Mouse (Mus musculus): ENCODE data around the gene Herc2.

The Herc2 gene

GRCm38 (mm10) chr7:56201483-56202218, 151.7 kb downstream of the Herc2 start:
- no peak for DNase-seq (ENCODE audit: low spot score)

DNA sequence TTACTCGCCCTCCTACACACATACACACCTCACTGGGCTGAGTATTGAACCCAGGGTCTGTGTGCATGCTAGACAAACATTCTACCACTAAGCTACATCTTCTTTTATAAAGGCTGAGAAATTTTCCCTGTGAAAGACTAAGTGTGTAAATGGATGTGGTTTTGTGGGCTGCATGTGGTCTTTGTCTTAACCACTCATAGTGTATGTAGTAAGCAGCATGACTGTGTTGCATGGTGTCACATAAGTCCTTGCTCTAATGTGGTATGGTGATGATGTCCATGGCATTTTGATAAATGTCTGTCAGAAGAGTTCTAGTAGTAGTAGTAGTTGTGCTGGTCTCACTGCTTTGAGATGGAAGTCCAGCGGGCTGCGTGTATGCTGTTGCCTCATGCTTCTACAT, 152.8 kb downstream of the Herc2 start:
- DNase-seq (ENCODE audit: low spot score): no peak

- DNase-seq (ENCODE audit: low spot score): no peak
Measured at GRCm38 (mm10) chr7:56203286-56203685, 153.3 kb downstream of the Herc2 start.

- DNase-seq (ENCODE audit: low spot score): no peak
Measured at GRCm38 (mm10) chr7:56204877-56205276, 154.9 kb downstream of the Herc2 start.

DNA sequence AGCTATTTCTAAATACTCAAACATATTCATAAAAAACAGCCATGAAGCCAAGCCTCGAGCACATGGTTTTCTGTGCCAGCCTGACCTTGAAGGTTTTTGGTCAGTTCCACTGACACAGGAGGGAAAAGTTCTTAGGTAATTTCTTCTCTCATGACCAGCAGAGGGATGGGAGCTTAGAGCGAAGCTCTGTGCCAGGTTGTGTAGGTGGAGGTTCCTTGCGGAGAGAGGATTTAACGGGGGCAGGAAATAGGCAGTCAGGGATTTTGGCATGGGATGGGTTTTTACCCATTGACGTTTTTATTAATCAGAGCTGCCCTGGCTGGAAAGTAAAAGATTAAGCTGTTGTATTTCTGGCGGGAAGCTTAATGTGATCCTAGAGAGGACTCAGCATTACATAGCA, 170.8 kb downstream of the Herc2 start:
- no peak for DNase-seq (ENCODE audit: low spot score)

- no peak for DNase-seq (ENCODE audit: low spot score)
Measured at GRCm38 (mm10) chr7:56235794-56236423, 185.9 kb downstream of the Herc2 start.

- no peak for DNase-seq (ENCODE audit: low spot score)
Measured at GRCm38 (mm10) chr7:56236617-56237016, 186.6 kb downstream of the Herc2 start.

GRCm38 (mm10) chr7:56239543-56239942, 189.5 kb downstream of the Herc2 start, which contains the start of gene Oca2:
Gene Oca2, plus strand, starts transcription at chr7:56239760.
- DNase-seq (ENCODE audit: low spot score): peak; percentile 27

DNA sequence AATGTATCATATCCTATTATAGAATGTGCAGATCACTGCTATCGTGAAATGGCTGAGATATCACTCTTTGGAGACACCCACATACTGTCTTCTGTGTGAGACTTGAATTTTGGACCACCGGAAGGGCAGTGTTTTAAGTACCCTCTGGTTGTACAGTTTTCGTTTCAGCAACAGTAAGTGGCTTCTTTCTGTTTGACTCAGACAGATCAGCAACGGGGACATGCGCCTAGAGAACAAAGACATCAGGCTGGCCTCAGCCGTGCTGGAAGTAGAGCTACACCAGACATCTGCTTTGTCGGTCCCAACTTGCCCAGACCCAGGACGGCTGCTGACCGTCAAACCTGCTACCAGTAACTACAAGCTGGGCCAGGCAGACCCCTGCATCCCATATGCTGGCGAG, 204.6 kb downstream of the Herc2 start:
- no peak for DNase-seq (ENCODE audit: low spot score)

DNA sequence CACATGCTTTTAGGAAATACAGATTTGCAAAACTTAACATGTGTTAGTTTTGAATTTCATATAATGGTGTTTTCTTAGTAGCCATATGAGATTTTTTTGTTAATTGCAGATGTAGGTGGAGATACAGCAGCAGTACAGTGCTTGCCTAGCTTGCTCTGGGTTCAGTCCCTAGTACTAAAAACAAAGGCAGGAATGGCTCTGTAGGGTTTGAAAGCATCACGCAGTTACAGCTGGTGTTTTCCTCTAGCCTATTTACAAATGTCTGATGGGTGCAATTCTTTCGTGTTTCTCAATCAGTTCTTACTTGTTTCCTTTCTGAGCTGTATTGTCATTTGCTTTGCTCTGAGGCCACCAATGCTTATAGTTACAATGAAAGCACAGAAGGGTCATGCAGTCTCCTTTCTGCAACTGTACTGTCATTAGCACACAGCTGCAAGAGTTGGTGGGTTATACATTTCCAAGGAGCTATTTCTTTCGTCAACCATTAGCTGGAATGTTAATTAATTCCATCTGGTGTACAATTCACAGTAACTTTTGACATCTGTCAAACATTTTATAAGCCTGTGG, 208.0 kb downstream of the Herc2 start:
- no peak for DNase-seq (ENCODE audit: low spot score)

- no peak for DNase-seq (ENCODE audit: low spot score)
Measured at GRCm38 (mm10) chr7:56277506-56277905, 227.5 kb downstream of the Herc2 start.

Data from ovary, postnatal 36 days (tissue).